11 mouse cellular contexts compared by ENCODE assay signal in the genomic region with DNA sequence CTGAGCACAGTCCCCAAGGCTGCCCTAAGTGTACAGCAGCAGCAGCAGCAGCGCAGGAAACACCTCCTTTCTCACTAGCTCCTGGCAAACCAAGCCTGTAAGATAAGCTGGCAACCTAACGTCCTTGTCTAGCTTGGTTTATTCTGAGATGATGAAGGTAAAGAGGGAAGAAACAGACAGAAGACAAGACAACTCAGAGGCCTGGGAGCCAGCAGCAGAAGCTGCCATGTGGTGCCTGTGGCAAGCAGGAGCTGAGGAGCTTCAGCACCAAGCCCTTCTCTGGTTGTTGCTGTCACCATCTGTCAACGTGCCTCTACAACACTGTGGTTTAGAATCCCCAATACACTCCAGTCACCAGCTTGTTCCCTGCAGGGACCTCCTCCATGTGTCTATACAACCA. TPM values are rescaled to one million over a fixed set of nuclear protein-coding genes. Genes with fewer than 3 reads are reported as not detected.
DNase-seq lines count a peak whose midpoint lies in the region; ATAC-seq lines count a peak whose summit lies in the region.
"Had no signal": no experiment of that assay in that cellular context is flagged by ENCODE, and none has a peak within 500 bp of the region (broad histone marks: within the 10 kb centered on the region; RNA-seq: fewer than 3 reads in every experiment).

No protein-coding gene starts in this region.

- no peak for DNase-seq in heart, postnatal 14 days
- DNase-seq in right cerebral cortex, postnatal 14 days: no peak
- DNase-seq: liver, postnatal 0 days had no signal

- no peak for ATAC-seq in heart, embryonic 13.5 days (ENCODE audit: extremely low read depth, insufficient number of reproducible peaks, low FRiP score, low TSS enrichment)
- no peak for ATAC-seq in midbrain, embryonic 15.5 days (replicated peaks)
- no peak for ATAC-seq in midbrain, embryonic 16.5 days
- peak; percentile 47 for ATAC-seq in forebrain, embryonic 15.5 days (replicated peaks)
- ATAC-seq in neural tube, embryonic 15.5 days (ENCODE audit: low FRiP score): no peak
- ATAC-seq: intestine, embryonic 15.5 days; liver, postnatal 0 days had no signal

- H3K4me2 ChIP-seq in heart, embryonic 13.5 days: peak overlapping the region; percentile 42
- no peak overlapping the region for H3K4me2 ChIP-seq in midbrain, embryonic 15.5 days
- H3K4me2 ChIP-seq in midbrain, embryonic 16.5 days (ENCODE audit: low read length): no peak overlapping the region
- H3K4me2 ChIP-seq in forebrain, embryonic 15.5 days (replicated peaks): no peak overlapping the region
- H3K4me2 ChIP-seq in neural tube, embryonic 15.5 days: no peak overlapping the region
- H3K4me2 ChIP-seq: intestine, embryonic 15.5 days had no signal

- H3K27me3 ChIP-seq in heart, embryonic 13.5 days (replicated peaks): no peaks in the 10 kb centered on the region
- no peaks in the 10 kb centered on the region for H3K27me3 ChIP-seq in midbrain, embryonic 15.5 days (replicated peaks)
- no peaks in the 10 kb centered on the region for H3K27me3 ChIP-seq in midbrain, embryonic 16.5 days (ENCODE audit: control insufficient read depth, insufficient read depth, low read depth, low read length)
- no peaks in the 10 kb centered on the region for H3K27me3 ChIP-seq in forebrain, embryonic 15.5 days
- no peaks in the 10 kb centered on the region for H3K27me3 ChIP-seq in neural tube, embryonic 15.5 days (replicated peaks)
- H3K27me3 ChIP-seq: CH12.LX; intestine, embryonic 15.5 days had no signal

- peaks cover 22% of the 10 kb centered on the region for H3K36me3 ChIP-seq in heart, embryonic 13.5 days
- no peaks in the 10 kb centered on the region for H3K36me3 ChIP-seq in midbrain, embryonic 15.5 days (replicated peaks)
- H3K36me3 ChIP-seq in midbrain, embryonic 16.5 days (ENCODE audit: control insufficient read depth, insufficient read depth, low read length): no peaks in the 10 kb centered on the region
- no peaks in the 10 kb centered on the region for H3K36me3 ChIP-seq in forebrain, embryonic 15.5 days
- H3K36me3 ChIP-seq in neural tube, embryonic 15.5 days: no peaks in the 10 kb centered on the region
- H3K36me3 ChIP-seq: intestine, embryonic 15.5 days had no signal

- H3K9ac ChIP-seq in heart, embryonic 13.5 days: 0 out of 2 replicates have a peak overlapping the region, but pooled peaks have one; percentile 56
- no peak overlapping the region for H3K9ac ChIP-seq in midbrain, embryonic 15.5 days
- H3K9ac ChIP-seq in midbrain, embryonic 16.5 days (ENCODE audit: low read depth, low read length): no peak overlapping the region
- no peak overlapping the region for H3K9ac ChIP-seq in forebrain, embryonic 15.5 days (replicated peaks)
- no peak overlapping the region for H3K9ac ChIP-seq in neural tube, embryonic 15.5 days (replicated peaks)
- H3K9ac ChIP-seq: intestine, embryonic 15.5 days; liver, postnatal 0 days had no signal

- intact Hi-C loops in heart, postnatal 14 days (cut with DNase I): loop anchor here (5.0 kb wide), 1 partner anchor 1775 kb away; no protein-coding TSS in a partner anchor

- 0 out of 2 replicates have a peak overlapping the region, but pooled peaks have one; percentile 3 for H3K4me3 ChIP-seq in heart, embryonic 13.5 days
- H3K4me3 ChIP-seq in midbrain, embryonic 15.5 days: no peak overlapping the region
- no peak overlapping the region for H3K4me3 ChIP-seq in midbrain, embryonic 16.5 days (ENCODE audit: low read depth, low read length)
- no peak overlapping the region for H3K4me3 ChIP-seq in forebrain, embryonic 15.5 days
- no peak overlapping the region for H3K4me3 ChIP-seq in neural tube, embryonic 15.5 days (replicated peaks)
- H3K4me3 ChIP-seq: intestine, embryonic 15.5 days; megakaryocyte, embryonic 14.5 days had no signal

- peak overlapping the region; percentile 75 for H3K27ac ChIP-seq in heart, embryonic 13.5 days (replicated peaks)
- H3K27ac ChIP-seq in midbrain, embryonic 15.5 days: peak overlapping the region; percentile 2; the same call in 1 of the 2 replicates
- H3K27ac ChIP-seq in midbrain, embryonic 16.5 days (ENCODE audit: low read length): no peak overlapping the region
- H3K27ac ChIP-seq in forebrain, embryonic 15.5 days (replicated peaks): peak overlapping the region; percentile 59
- H3K27ac ChIP-seq in neural tube, embryonic 15.5 days (replicated peaks): 0 out of 2 replicates have a peak overlapping the region, but pooled peaks have one; percentile 18
- H3K27ac ChIP-seq: intestine, embryonic 15.5 days had no signal

- H3K9me3 ChIP-seq in heart, embryonic 13.5 days: no peaks in the 10 kb centered on the region
- no peaks in the 10 kb centered on the region for H3K9me3 ChIP-seq in midbrain, embryonic 15.5 days
- H3K9me3 ChIP-seq in midbrain, embryonic 16.5 days (replicated peaks; ENCODE audit: control insufficient read depth, low read length, poor library complexity, severe bottlenecking): no peaks in the 10 kb centered on the region
- no peaks in the 10 kb centered on the region for H3K9me3 ChIP-seq in forebrain, embryonic 15.5 days
- no peaks in the 10 kb centered on the region for H3K9me3 ChIP-seq in neural tube, embryonic 15.5 days (replicated peaks)
- H3K9me3 ChIP-seq: intestine, embryonic 15.5 days had no signal

- 20% methylated on average over 3 of the region's 3 CpGs for WGBS in heart, embryonic 13.5 days
- WGBS in midbrain, embryonic 15.5 days: 63% methylated on average over 3 of the region's 3 CpGs
- 63% methylated on average over 3 of the region's 3 CpGs for WGBS in midbrain, embryonic 16.5 days
- 78% methylated on average over 3 of the region's 3 CpGs for WGBS in forebrain, embryonic 15.5 days
- WGBS in neural tube, embryonic 15.5 days: 64% methylated on average over 3 of the region's 3 CpGs

- peaks cover 89% of the 10 kb centered on the region for H3K4me1 ChIP-seq in heart, embryonic 13.5 days
- peaks cover 34% of the 10 kb centered on the region for H3K4me1 ChIP-seq in midbrain, embryonic 15.5 days
- peaks cover 14% of the 10 kb centered on the region for H3K4me1 ChIP-seq in midbrain, embryonic 16.5 days (ENCODE audit: control insufficient read depth, insufficient read depth, low read length)
- peaks cover 31% of the 10 kb centered on the region for H3K4me1 ChIP-seq in forebrain, embryonic 15.5 days
- peaks cover 37% of the 10 kb centered on the region for H3K4me1 ChIP-seq in neural tube, embryonic 15.5 days

RNA-seq across cellular contexts. Expression of gene Amotl1, which starts 37.4 kb away (rescaled TPM):
- polyA plus RNA-seq in heart, embryonic 13.5 days (2015; fragmentation: Nextera tagmentation; extraction: Ambion mirVana): 15.3 and 15.7 TPM in 2 replicates
- 10 to 100 TPM; 54.1 to 55.8 TPM for total RNA-seq in heart, postnatal 14 days (2021)
- polyA plus RNA-seq in midbrain, embryonic 15.5 days (2015; fragmentation: Nextera tagmentation; extraction: Ambion mirVana): 10.6 and 11.8 TPM in 2 replicates
- 8.3 and 9.1 TPM in 2 replicates for polyA plus RNA-seq in midbrain, embryonic 16.5 days (2015; fragmentation: Nextera tagmentation; extraction: Ambion mirVana)
- 9.4 and 9.6 TPM in 2 replicates for polyA plus RNA-seq in forebrain, embryonic 15.5 days (2015; fragmentation: Nextera tagmentation; extraction: Ambion mirVana)
- polyA plus RNA-seq in neural tube, embryonic 15.5 days (2015; fragmentation: Nextera tagmentation; extraction: Ambion mirVana): 6.8 and 9.3 TPM in 2 replicates
